Mouse (Mus musculus): ENCODE measurements at regions not wholly inside any gene's neighbourhood (a gene's known extent, or its start where the extent isn't known, plus 50 kb on each side); places are given as distances from the start of the nearest gene placed in this dataset.

GRCm38 (mm10) chr12:26598501-26598900 is 129.5 kb downstream of the Cmpk2 start:
- Histone ChIP-seq H3K27ac (ENCODE audit: insufficient read depth, low read depth) (no peak overlapping the region), H3K4me3 (replicated peaks in 1 of 3; ENCODE audit: low read depth in 2 of 3, low read length in 2 of 3, poor library complexity in 1 of 3) (no peak overlapping the region), H3K36me3 (replicated peaks in 1 of 2; ENCODE audit: control insufficient read depth in 1 of 2, insufficient read depth in 1 of 2, low read length in 1 of 2) (no peaks in the 10 kb centered on the region), H3K79me2 (replicated peaks; ENCODE audit: control insufficient read depth, extremely low read depth, insufficient read depth, poor library complexity, severe bottlenecking) (no peaks in the 10 kb centered on the region), H3K4me2 (ENCODE audit: insufficient read depth, low read depth, poor library complexity, severe bottlenecking) (no peak overlapping the region), H3K9ac (ENCODE audit: insufficient read depth, low read depth) (no peak overlapping the region), H3K9me3 (replicated peaks; ENCODE audit: low read length) (no peaks in the 10 kb centered on the region), H3K4me1 (ENCODE audit: control insufficient read depth in 1 of 2, insufficient read depth in 2 of 2) (no peaks in the 10 kb centered on the region), H3K27me3 (replicated peaks) (no peaks in the 10 kb centered on the region)
- dilution Hi-C loops (cut with MboI; ENCODE audit: extremely low pct_ligation_motif_present, extremely low pct_unique_long_range_greater_than_20kb, low sequenced_read_pairs), result no loop called here
- in situ Hi-C loops (cut with MboI; ENCODE audit: low pct_ligation_motif_present, low pct_unique_long_range_greater_than_20kb, low sequenced_read_pairs), result no loop called here
- TF ChIP-seq ZMIZ1 (IDR thresholded peaks at IDR 0.05; ENCODE audit: low read depth, low read length), result no peak
- no peak for TF ChIP-seq CHD2 (IDR thresholded peaks at IDR 0.05; ENCODE audit: low read length)
- TF ChIP-seq IRF4 (IDR thresholded peaks at IDR 0.05; ENCODE audit: low read depth, low read length), result no peak
- no peak for TF ChIP-seq POLR2AphosphoS2 (IDR thresholded peaks at IDR 0.05; ENCODE audit: low read depth, low read length)
- TF ChIP-seq RAD21 (IDR thresholded peaks at IDR 0.05; ENCODE audit: low read depth, low read length), result no peak
- no peak for TF ChIP-seq NELFE (IDR thresholded peaks at IDR 0.05; ENCODE audit: low read depth, low read length)
- TF ChIP-seq MAZ (IDR thresholded peaks at IDR 0.05; ENCODE audit: low read depth, low read length), result no peak
- TF ChIP-seq MYC (IDR thresholded peaks at IDR 0.05; ENCODE audit: low read depth, low read length), result no peak
- TF ChIP-seq TCF12 (IDR thresholded peaks at IDR 0.05; ENCODE audit: low read depth, low read length), result no peak
- no peak for TF ChIP-seq CHD1 (IDR thresholded peaks at IDR 0.05; ENCODE audit: low read depth, low read length)
- TF ChIP-seq GABPA (IDR thresholded peaks at IDR 0.05; ENCODE audit: insufficient replicate concordance, low read depth, low read length), result no peak
- TF ChIP-seq USF2 (conservative IDR thresholded peaks at IDR 0.05; ENCODE audit: low read depth, low read length), result no peak
- no peak for TF ChIP-seq KAT2A (IDR thresholded peaks at IDR 0.05; ENCODE audit: insufficient replicate concordance, low read length)
- no peak for TF ChIP-seq SMC3 (IDR thresholded peaks at IDR 0.05; ENCODE audit: low read depth, low read length)
- TF ChIP-seq MAX (IDR thresholded peaks at IDR 0.05; ENCODE audit: low read length), result no peak
- TF ChIP-seq TBP (conservative IDR thresholded peaks at IDR 0.05; ENCODE audit: low read depth, low read length), result no peak
- no peak for TF ChIP-seq JUND (conservative IDR thresholded peaks at IDR 0.05; ENCODE audit: low read depth, low read length)
- no peak for TF ChIP-seq NRF1 (IDR thresholded peaks at IDR 0.05; ENCODE audit: low read depth, low read length)
- no peak for TF ChIP-seq JUN (IDR thresholded peaks at IDR 0.05; ENCODE audit: insufficient read depth, low read depth, low read length)
- TF ChIP-seq RCOR1 (conservative IDR thresholded peaks at IDR 0.05; ENCODE audit: low read depth, low read length), result no peak
- no peak for DNase-seq (ENCODE audit: extremely low read depth)

- no peaks in the 10 kb centered on the region for H3K36me3 ChIP-seq (replicated peaks in 1 of 2; ENCODE audit: control insufficient read depth in 1 of 2, insufficient read depth in 1 of 2, low read length in 1 of 2)
- no peak overlapping the region for H3K9ac ChIP-seq (ENCODE audit: insufficient read depth, low read depth)
- no peaks in the 10 kb centered on the region for H3K79me2 ChIP-seq (replicated peaks; ENCODE audit: control insufficient read depth, extremely low read depth, insufficient read depth, poor library complexity, severe bottlenecking)
- DNase-seq (ENCODE audit: extremely low read depth), result no peak
- no peak overlapping the region for H3K27ac ChIP-seq (ENCODE audit: insufficient read depth, low read depth)
- no peak overlapping the region for H3K4me2 ChIP-seq (ENCODE audit: insufficient read depth, low read depth, poor library complexity, severe bottlenecking)
- TF ChIP-seq KAT2A (IDR thresholded peaks at IDR 0.05; ENCODE audit: insufficient replicate concordance, low read length), result no peak
- TF ChIP-seq UBTF (IDR thresholded peaks at IDR 0.05; ENCODE audit: low read depth, low read length), result no peak
- no peak for TF ChIP-seq JUN (IDR thresholded peaks at IDR 0.05; ENCODE audit: insufficient read depth, low read depth, low read length)
- TF ChIP-seq ZKSCAN1 (IDR thresholded peaks at IDR 0.05; ENCODE audit: borderline replicate concordance, low read depth, low read length), result no peak
- TF ChIP-seq ELF1 (IDR thresholded peaks at IDR 0.05; ENCODE audit: low read depth, low read length), result no peak
- no peak for TF ChIP-seq E2F4 (IDR thresholded peaks at IDR 0.05; ENCODE audit: insufficient replicate concordance, low read depth, low read length)
- no peak for TF ChIP-seq JUND (conservative IDR thresholded peaks at IDR 0.05; ENCODE audit: low read depth, low read length)
- TF ChIP-seq ETS1 (conservative IDR thresholded peaks at IDR 0.05; ENCODE audit: low read depth, low read length), result no peak
- TF ChIP-seq IRF4 (IDR thresholded peaks at IDR 0.05; ENCODE audit: low read depth, low read length), result no peak
- no peak for TF ChIP-seq POLR2A (IDR thresholded peaks at IDR 0.05; ENCODE audit: low read depth, low read length)
- TF ChIP-seq ZMIZ1 (IDR thresholded peaks at IDR 0.05; ENCODE audit: low read depth, low read length), result no peak
- TF ChIP-seq TBP (conservative IDR thresholded peaks at IDR 0.05; ENCODE audit: low read depth, low read length), result no peak
- dilution Hi-C loops (cut with MboI; ENCODE audit: extremely low pct_ligation_motif_present, extremely low pct_unique_long_range_greater_than_20kb, low sequenced_read_pairs), result no loop called here
- no peak overlapping the region for H3K4me3 ChIP-seq (replicated peaks in 1 of 3; ENCODE audit: low read depth in 2 of 3, low read length in 2 of 3, poor library complexity in 1 of 3)
- no peaks in the 10 kb centered on the region for H3K27me3 ChIP-seq (replicated peaks)
- no peaks in the 10 kb centered on the region for H3K4me1 ChIP-seq (ENCODE audit: control insufficient read depth in 1 of 2, insufficient read depth in 2 of 2)
- H3K9me3 ChIP-seq (replicated peaks; ENCODE audit: low read length), result no peaks in the 10 kb centered on the region
- in situ Hi-C loops (cut with MboI; ENCODE audit: low pct_ligation_motif_present, low pct_unique_long_range_greater_than_20kb, low sequenced_read_pairs), result no loop called here
Measured at GRCm38 (mm10) chr12:26592125-26592524, 123.1 kb downstream of the Cmpk2 start.
